Mouse (Mus musculus): Measurements from ENCODE around the gene Cenpe.
"Not testable (repeated sequence)": the region's sequence is repeated elsewhere in the genome, so short reads cannot be mapped to it uniquely, and the experiment has no call there.

Cenpe gene

DNA sequence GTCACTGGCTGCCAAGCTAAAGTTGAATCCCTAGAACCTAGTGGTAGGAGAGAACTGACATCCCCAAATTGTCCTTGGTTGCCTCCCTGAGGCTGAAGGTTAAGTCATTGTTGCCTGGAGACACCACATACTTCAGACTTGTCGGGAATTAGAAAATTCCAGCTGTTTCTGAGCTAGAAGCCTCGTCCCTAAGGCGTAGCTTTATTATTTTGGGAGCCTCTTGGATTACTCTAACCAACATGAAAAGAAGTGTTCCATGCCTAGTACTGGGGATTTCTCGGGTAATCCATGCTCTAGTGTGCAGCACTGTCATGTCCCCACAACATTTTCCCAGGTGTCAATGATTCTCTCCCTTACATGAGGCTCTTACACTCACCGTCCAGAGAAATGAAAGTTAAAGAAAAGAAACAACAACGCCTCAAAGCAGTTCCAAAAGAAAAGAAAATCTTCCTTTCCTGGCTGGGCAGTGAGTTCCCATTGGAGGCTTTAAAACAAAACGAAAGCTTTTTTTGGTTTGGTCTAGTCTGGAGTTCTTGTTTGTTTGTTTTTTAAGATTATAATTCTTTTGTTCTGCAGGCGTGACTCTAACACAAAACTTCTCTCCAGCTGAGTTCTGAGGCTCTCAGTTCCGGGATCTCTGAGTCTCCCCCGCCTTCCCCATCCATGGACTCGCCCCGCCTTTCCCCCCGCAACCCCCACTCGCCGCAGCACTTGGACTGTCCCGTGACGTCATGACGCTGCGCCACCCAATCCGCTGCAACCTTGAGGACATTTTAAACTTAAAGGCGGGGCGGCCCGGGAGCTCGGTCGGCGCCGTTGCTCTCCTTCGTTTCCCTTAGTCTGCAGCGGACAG, at the start of gene Cenpe:
Gene Cenpe, plus strand, starts transcription at position 733 of the 853 bp plus-strand sequence.
- DNase-seq (ENCODE audit: low spot score in 2 of 2): peak; percentile 76 to 84

- no peak for DNase-seq (ENCODE audit: low spot score in 2 of 2)
Measured at GRCm38 (mm10) chr3:135171898-135172446, 40.4 kb upstream of the Cenpe start.

DNA sequence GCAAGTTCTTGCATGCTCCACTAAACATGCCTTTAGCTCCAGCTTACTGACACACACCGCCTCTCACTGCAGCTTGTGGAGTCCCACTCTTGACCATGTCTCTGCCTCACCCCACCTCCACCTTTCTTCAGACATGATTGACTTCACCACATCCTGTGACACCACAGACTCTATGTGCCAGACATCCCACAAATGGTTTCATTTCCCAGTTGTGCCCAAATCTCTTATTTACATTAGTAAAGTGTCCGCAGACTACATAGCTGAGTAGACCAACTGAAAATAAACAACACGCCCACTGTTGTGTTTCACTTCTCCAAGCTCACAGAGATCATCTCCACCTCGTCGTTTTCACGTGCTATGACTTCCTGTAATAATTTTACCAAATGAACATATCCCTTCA, 20.5 kb upstream of the Cenpe start:
- peak in 1 of 2 experiments; percentile 15 for DNase-seq (ENCODE audit: low spot score in 2 of 2)

GRCm38 (mm10) chr3:135198051-135198450, 14.3 kb upstream of the Cenpe start:
- DNase-seq (ENCODE audit: low spot score in 2 of 2): not testable (repeated sequence)

GRCm38 (mm10) chr3:135200409-135201303, 11.7 kb upstream of the Cenpe start:
- no peak for DNase-seq (ENCODE audit: low spot score in 2 of 2)

GRCm38 (mm10) chr3:135206621-135207020, 5.7 kb upstream of the Cenpe start:
- DNase-seq (ENCODE audit: low spot score in 2 of 2): no peak

GRCm38 (mm10) chr3:135212658-135213350, 467 bp downstream of the Cenpe start:
- DNase-seq (ENCODE audit: low spot score in 2 of 2): no peak

DNA sequence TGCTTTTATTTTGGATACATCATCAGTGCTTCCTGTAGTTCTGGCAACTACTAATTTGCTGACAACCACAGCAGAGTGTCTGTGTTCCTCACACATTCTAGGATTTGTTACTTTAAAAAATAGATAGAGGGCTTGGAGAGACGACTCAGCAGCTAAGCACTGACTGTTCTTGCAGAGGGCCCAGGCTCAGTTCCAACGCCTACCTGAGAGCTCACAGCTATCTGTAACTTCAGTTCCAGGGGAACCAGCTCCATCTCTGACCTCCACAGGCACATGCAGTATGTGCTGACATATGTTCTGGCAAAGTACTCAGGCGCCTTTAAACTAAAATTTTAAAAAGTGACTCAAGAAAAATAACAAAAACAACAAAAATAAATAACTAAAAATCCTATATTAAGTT, 19.7 kb downstream of the Cenpe start:
- no peak for DNase-seq (ENCODE audit: low spot score in 2 of 2)

DNA sequence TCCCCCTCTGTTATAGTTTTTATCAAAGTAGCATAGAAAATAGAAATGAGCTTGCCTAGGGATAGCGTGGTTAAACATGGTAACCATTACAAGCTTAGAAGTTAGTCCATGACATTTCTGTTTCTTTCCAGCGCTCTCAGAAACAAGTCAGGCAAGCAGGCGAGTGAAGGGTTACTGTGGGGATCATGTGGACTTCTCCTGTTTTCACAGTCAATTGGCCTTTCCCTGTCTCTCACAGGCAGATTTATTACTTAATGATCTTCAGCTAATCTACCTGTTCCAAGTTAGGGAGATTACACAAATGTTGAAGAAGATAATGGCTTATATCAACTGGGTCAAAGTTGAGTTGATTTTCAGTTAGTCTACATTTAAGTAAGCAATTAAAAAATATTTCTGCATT, 20.1 kb downstream of the Cenpe start:
- no peak for DNase-seq (ENCODE audit: low spot score in 2 of 2)

DNA sequence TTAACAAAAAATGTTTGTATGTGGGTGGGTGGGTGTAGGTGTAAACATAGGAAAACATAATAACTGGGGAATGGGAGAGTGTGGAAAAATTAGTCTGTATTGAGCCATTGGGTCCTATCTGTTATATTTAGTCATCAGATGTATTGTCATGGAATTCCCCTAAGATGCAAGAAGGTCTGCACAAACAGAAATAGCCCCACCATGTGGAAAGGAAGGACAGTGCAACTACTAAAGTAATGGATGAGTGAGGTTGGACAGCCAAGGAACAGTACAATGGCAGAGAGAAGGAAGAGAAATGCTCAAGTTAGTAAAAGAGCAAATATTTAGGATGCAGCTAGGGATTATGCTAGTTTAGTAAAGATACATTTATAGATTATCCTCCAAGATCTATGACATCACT, 33.4 kb downstream of the Cenpe start:
- no peak for DNase-seq (ENCODE audit: low spot score in 2 of 2)

- no peak for DNase-seq (ENCODE audit: low spot score in 2 of 2)
Measured at GRCm38 (mm10) chr3:135246828-135247227, 34.5 kb downstream of the Cenpe start.

DNA sequence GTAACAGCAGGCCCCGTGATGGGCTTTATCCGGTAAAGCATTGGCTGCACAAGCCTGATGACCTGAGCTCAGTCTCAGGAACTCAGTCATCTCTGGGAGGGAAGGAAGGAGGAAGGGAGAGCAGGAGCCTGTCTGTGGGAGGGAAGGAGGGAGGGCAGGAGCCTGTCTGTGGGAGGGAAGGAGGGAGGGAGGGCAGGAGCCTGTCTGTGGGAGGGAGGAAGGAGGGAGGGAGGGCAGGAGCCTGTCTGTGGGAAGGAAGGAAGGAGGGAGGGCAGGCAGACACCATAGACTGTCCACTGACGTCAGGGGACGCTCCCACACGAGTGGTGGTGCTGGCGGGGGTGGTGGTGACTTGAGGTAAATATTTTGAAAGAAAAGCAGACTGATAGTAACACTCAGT, 36.8 kb downstream of the Cenpe start:
- no peak for DNase-seq (ENCODE audit: low spot score in 2 of 2)

DNA sequence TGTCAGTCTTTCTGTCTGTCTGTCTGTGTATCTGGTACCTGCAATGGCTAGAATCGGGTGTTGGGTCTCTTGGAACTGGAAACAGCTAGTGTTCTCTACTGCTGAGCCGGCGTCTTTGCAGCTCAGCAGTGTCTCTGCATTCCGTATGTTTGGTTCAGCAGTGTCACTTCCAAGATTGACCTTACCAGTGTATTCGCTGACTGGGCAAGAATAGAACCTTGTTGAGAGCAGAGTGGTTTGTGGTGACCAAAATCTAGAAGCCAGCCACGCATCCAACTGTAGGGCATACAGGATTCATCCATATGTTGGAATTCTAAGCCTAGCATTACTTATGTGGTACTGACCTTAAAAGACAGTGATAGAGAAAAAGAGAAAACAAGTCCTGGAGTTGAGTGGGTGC, 39.5 kb downstream of the Cenpe start:
- DNase-seq (ENCODE audit: low spot score in 2 of 2): no peak

DNA sequence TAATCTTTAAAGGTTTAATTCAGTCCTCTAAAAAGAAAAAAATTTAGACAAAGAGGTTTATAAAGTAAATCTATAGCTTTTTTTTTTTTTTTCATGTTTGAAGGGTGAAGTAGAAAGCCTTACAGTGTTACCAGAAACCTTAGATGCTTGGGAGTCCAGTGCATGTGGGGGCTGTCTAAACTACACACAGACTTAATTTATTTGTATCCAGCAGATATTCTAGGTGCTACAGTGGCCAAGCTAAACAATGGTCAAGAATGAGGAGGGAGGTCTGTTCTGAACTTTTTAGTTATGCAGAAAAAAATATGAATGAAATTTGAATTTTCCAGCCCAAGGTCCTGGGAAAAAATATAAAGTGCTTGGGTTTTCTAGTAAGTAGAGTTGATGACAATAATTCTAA, 42.4 kb downstream of the Cenpe start:
- no peak for DNase-seq (ENCODE audit: low spot score in 2 of 2)

DNA sequence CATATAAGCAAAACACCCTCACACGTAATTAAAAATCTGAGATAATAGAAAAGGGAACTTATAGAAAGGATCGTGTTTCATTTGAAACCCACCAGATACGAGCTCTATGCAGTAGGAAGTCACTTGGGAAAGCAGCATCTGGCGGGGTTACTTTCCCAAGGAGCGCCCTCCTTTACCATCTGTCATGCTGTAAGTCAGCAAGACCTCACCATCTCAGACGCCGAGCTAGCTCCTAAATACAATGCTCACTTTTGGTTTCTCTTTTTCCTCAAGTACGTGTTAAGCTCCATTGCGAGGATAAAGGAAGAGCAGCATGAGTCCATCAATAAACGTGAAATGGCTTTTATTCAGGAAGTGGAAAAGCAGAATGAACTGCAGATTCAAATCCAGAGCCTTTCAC, 46.6 kb downstream of the Cenpe start:
- no peak for DNase-seq (ENCODE audit: low spot score in 2 of 2)

DNA sequence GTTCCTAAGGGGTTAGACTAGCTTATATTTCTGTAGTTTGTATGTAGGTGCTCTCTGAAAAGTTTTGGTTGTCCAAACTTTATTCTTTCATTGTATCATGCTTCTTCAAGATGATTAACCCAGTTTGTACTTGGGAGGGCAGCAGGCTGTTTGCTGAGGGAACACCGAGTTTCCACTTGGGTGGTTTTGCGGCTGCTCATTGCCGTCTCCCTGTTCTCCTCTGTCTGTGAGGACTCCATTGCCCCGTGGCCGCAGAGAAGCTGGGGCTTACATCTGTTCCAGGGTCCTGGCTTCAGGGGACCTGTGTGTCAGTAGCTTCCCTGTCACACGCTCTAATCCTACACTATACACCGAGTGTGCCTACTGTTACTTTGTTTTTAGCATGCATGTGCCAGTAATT, 47.9 kb downstream of the Cenpe start:
- no peak for DNase-seq (ENCODE audit: low spot score in 2 of 2)

DNA sequence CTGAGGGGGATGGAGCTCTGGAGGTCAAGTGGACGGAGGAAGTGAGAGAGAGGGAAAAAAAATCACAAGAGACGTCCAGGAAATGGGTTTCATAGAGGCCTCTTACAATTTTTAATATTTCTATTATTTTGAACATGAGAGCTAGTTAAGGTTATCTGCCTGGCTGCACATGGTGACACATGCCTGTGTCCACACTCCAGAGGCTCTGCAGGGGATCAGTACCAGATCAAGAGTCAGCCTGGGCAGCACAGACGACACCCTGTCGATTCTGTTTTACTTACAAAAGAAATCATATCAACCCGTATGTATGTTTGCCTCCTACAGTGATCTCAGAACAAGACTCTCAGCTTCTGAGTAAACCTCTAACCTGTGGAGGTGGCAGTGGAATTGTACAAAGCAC, 56.3 kb downstream of the Cenpe start:
- DNase-seq (ENCODE audit: low spot score in 2 of 2): no peak

- no peak for DNase-seq (ENCODE audit: low spot score in 2 of 2)
Measured at GRCm38 (mm10) chr3:135269391-135269990, 57.2 kb downstream of the Cenpe start.

DNA sequence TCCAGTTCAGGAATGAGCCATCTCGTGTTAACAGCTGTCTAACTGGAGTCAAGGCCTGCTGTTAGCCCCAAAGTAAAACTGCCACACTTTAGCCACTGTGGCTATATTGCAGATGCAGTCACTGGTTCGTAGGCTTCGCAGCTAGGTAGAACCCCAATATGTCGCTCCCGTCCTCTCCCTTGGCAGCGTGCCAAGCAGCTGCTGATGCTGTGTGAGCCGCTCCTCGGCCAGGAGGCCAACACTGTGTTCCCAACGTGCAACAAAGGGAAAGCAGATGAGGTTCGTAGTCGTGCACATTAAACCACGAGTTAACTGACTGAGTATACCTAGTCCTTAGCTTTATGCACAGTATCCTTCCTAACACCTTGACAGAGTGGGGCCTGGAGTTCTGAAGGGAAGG, 60.3 kb downstream of the Cenpe start:
- DNase-seq (ENCODE audit: low spot score in 2 of 2): no peak

DNA sequence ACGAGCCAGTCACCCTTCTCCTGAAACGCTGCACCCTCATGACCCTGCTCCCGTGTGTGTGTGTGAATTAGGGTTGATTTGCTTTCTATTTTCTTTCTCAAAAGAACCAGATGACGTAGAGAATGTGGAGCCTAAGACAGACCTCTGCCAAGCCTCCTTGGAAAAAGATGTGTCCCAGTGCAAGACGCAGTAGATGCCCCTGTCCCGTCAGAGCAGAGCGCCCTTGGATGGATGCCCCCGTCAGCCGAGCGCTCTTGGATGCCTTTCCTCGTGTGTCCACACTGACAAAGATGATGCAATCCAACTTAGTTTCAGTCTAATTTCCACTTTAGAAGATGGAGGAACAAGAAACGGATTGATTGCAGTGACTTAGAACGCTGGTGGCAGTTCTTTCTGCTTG, 60.7 kb downstream of the Cenpe start:
- DNase-seq (ENCODE audit: low spot score in 2 of 2): no peak

DNA sequence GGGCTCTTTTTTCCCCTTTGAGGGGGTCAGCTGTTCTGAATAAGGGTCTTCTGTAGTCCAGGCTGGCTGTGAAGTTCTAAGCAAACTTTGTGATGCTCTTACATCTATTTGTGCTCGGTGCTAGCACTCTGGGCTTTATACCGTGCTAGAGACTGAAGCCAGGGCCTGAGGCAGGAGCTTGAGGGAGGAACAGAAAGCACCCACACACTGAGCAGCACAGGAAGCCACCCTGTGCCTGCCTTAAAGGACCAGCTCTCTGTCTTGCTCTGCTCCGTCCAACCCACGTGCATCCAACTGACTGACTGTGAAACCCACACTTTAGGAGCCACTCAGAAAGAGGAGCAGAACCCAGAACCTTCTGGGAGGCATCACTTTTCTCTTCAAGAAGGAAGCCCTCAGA, 67.8 kb downstream of the Cenpe start:
- DNase-seq (ENCODE audit: low spot score in 2 of 2): no peak
